Mouse (Mus musculus) cerebellum, adult 2 months (tissue): ENCODE results near the gene Morn1.

Experiments
- CTCF ChIP-seq: fragments of 200-500 bp; IDR thresholded peaks from 2 replicates; pipeline ENCODE4 v1.5.1; 2011; ENCODE audit warnings: low read depth, mild to moderate bottlenecking, control low read depth, low read length, moderate library complexity, borderline replicate concordance; ENCODE audit not compliant: insufficient read depth
- POLR2A ChIP-seq: fragments of 200-500 bp; IDR thresholded peaks from 2 replicates; pipeline ENCODE4 v1.6.1; 2011; ENCODE audit warnings: low read length, control low read depth, borderline replicate concordance; ENCODE audit not compliant: insufficient read depth

DNA sequence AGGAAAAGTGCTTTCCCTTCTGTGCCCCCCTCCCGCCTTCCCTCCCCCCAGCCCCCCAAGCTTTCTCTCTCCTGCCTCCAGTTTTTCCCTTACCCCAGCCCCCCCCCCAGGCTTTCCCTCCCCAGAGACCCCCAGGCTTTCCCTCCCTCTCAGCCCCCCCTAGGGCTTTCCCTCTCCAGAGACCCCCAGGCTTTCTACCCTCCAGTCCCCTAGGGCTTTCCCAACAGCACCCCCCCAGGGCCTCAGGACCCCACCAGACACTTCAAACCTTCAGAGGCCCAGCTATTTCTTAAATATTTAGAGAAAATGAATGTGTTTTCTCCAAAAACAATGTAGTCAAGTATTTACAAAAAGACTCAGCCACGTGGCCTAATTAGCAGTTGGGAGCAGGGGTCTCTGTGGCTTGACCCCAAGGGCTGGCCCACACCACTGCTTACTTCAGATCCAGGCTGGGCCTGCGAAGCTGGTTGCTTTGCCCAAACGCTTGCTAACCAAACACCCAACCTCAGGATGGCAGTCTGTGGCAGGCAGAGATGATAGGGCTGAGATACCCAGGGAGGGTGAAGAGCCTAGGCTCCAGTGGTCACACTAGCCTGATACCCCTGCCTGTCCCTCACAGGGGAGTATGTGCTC, 58.3 kb downstream of the Morn1 start:
- TF ChIP-seq POLR2A = no peak
- TF ChIP-seq CTCF = no peak
